Mouse (Mus musculus) retina, adult 2 months (tissue): Measurements from ENCODE around the gene Clec2d.
"Not testable (repeated sequence)": the region's sequence is repeated elsewhere in the genome, so short reads cannot be mapped to it uniquely, and the experiment has no call there.

Experiments
- DNase-seq: peaks from one replicate; pipeline ENCODE4 v3.0.0-alpha.2; 2012; ENCODE audit warnings: low read depth, low spot score

The Clec2d gene

GRCm38 (mm10) chr6:129180403-129181169 lies at the start of gene Clec2d:
TSS of gene Clec2d (plus strand) at chr6:129180615.
- peak; percentile 33 for DNase-seq

- DNase-seq: no peak
Measured at GRCm38 (mm10) chr6:129132604-129133341, 47.6 kb upstream of the Clec2d start.

- no peak for DNase-seq
Measured at GRCm38 (mm10) chr6:129146812-129147211, 33.6 kb upstream of the Clec2d start.

- no peak for DNase-seq
Measured at GRCm38 (mm10) chr6:129160103-129160502, 20.3 kb upstream of the Clec2d start.

- DNase-seq: no peak
Measured at GRCm38 (mm10) chr6:129161136-129161535, 19.3 kb upstream of the Clec2d start.

- no peak for DNase-seq
Measured at GRCm38 (mm10) chr6:129161951-129162350, 18.5 kb upstream of the Clec2d start.

GRCm38 (mm10) chr6:129162587-129163159 lies 17.7 kb upstream of the Clec2d start:
- DNase-seq: no peak

- DNase-seq: no peak
Measured at GRCm38 (mm10) chr6:129163606-129164005, 16.8 kb upstream of the Clec2d start.

- DNase-seq: no peak
Measured at GRCm38 (mm10) chr6:129170925-129171324, 9.5 kb upstream of the Clec2d start.

- DNase-seq: no peak
Measured at GRCm38 (mm10) chr6:129171675-129172074, 8.7 kb upstream of the Clec2d start.

- DNase-seq: no peak
Measured at GRCm38 (mm10) chr6:129174836-129175235, 5.6 kb upstream of the Clec2d start.

- DNase-seq: no peak
Measured at GRCm38 (mm10) chr6:129175612-129176011, 4.8 kb upstream of the Clec2d start.

GRCm38 (mm10) chr6:129176621-129177020 lies 3.8 kb upstream of the Clec2d start:
- no peak for DNase-seq

GRCm38 (mm10) chr6:129179281-129179680 lies 1.1 kb upstream of the Clec2d start:
- DNase-seq: no peak

GRCm38 (mm10) chr6:129179831-129180230 lies 584 bp upstream of the Clec2d start:
- not testable (repeated sequence) for DNase-seq

- DNase-seq: no peak
Measured at GRCm38 (mm10) chr6:129181249-129181648, 834 bp downstream of the Clec2d start.

- DNase-seq: no peak
Measured at GRCm38 (mm10) chr6:129181683-129182082, 1.3 kb downstream of the Clec2d start.

- DNase-seq: no peak
Measured at GRCm38 (mm10) chr6:129182518-129182917, 2.1 kb downstream of the Clec2d start.

GRCm38 (mm10) chr6:129184001-129184400 lies 3.6 kb downstream of the Clec2d start:
- not testable (repeated sequence) for DNase-seq

GRCm38 (mm10) chr6:129184788-129185187 lies 4.4 kb downstream of the Clec2d start:
- DNase-seq: no peak

- no peak for DNase-seq
Measured at GRCm38 (mm10) chr6:129186022-129186421, 5.6 kb downstream of the Clec2d start.

GRCm38 (mm10) chr6:129186457-129187199 lies 6.2 kb downstream of the Clec2d start:
- DNase-seq: no peak
